Mouse (Mus musculus) bone marrow macrophage, adult 2 months (primary cell): ENCODE results near the gene Sez6. TPM values are rescaled to one million over a fixed set of nuclear protein-coding genes. Genes with fewer than 3 reads are reported as not detected.

Experiments used
- H3K27ac ChIP-seq: 2 replicates; pipeline ENCODE4 v1.5.1; 2012; ENCODE audit warnings: low read depth, low read length; ENCODE audit not compliant: insufficient read depth
- H3K4me1 ChIP-seq: 2 replicates; pipeline ENCODE4 v1.6.1; 2012; ENCODE audit warnings: low read length; ENCODE audit not compliant: control insufficient read depth, insufficient read depth
- H3K4me3 ChIP-seq: 2 replicates; pipeline ENCODE4 v1.5.1; 2012; ENCODE audit warnings: mild to moderate bottlenecking, low read length, moderate library complexity; ENCODE audit not compliant: insufficient read depth
- CTCF ChIP-seq: IDR thresholded peaks from 2 replicates; pipeline ENCODE4 v1.5.1; 2012; ENCODE audit warnings: low read depth, mild to moderate bottlenecking, low read length, moderate library complexity
- POLR2A ChIP-seq: IDR thresholded peaks from 2 replicates; pipeline ENCODE4 v1.6.1; 2012; ENCODE audit warnings: mild to moderate bottlenecking, low read depth, low read length, borderline replicate concordance
- polyA plus RNA-seq: library from polyadenylated mRNA; stranded (reverse); fragments of >200 nt; gene quantifications from 2 replicates; pipeline ENCODE4 v1.2.4, GENCODE M21; 2012; ENCODE audit not compliant: missing spikeins, insufficient read depth, insufficient read length

The Sez6 gene
- polyA plus RNA-seq, 1 experiment: 0.24 TPM

DNA sequence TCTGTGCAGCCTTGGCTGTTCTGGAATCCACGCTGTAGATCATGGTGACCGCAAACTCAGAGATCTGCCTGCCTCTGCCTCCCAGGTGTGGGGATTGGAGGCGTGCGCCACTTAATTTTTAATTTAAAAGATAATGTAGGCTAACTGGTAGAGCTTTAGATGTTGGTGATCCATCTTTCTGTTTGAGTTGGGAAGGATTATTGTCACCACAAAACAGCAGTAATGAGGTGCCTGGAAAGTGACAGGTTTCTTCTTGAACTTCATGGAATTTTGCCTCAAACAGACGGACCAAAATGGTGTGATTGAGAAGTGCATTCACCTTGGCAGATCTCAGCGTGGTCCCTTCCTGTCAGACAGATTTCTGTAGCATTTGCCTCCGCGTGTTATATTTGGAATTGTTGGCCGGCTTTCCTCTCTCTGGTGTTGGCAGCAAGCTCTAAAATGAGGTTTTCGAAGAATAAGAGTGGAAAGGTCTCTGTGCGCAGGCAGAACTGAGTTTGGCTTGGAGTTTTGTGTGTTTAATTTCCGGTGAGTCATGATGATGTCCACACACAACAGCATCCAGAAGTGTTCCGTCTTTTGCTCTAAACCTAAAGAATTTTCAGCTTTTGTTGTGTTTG lies 58.6 kb downstream of the Sez6 start:
- 0 out of 2 replicates have a peak overlapping the region, but pooled peaks have one; percentile 19 for H3K27ac ChIP-seq
- no peak for TF ChIP-seq POLR2A
- TF ChIP-seq CTCF: no peak
- H3K4me3 ChIP-seq: no peak overlapping the region
- H3K4me1 ChIP-seq: peaks cover 21% of the 10 kb centered on the region

- Histone ChIP-seq H3K4me3 (no peak overlapping the region), H3K27ac (no peak overlapping the region), H3K4me1 (no peaks in the 10 kb centered on the region)
- TF ChIP-seq POLR2A (no peak), CTCF (no peak)
These were observed 65.0 kb downstream of the Sez6 start for GRCm38 (mm10) chr11:77995556-77995955.

GRCm38 (mm10) chr11:78006446-78006845 lies 75.8 kb downstream of the Sez6 start:
- no peak overlapping the region for H3K4me3 ChIP-seq
- H3K4me1 ChIP-seq: no peaks in the 10 kb centered on the region
- no peak overlapping the region for H3K27ac ChIP-seq
- no peak for TF ChIP-seq POLR2A
- no peak for TF ChIP-seq CTCF

GRCm38 (mm10) chr11:78019676-78020075 lies 89.1 kb downstream of the Sez6 start:
- no peak overlapping the region for H3K27ac ChIP-seq
- TF ChIP-seq POLR2A (no peak), CTCF (no peak)
- no peak overlapping the region for H3K4me3 ChIP-seq
- no peaks in the 10 kb centered on the region for H3K4me1 ChIP-seq

- no peak overlapping the region for H3K4me3 ChIP-seq
- no peak overlapping the region for H3K27ac ChIP-seq
- peaks cover 7% of the 10 kb centered on the region for H3K4me1 ChIP-seq
- TF ChIP-seq POLR2A (no peak), CTCF (peak; percentile 19; the same call in 1 of the 2 replicates)
These were observed 93.0 kb downstream of the Sez6 start for GRCm38 (mm10) chr11:78023607-78024006.

Other genes starting within 250 kb of the Sez6 start
- gene Nufip2, start 244.6 kb upstream of the Sez6 start, polyA plus RNA-seq: 40.8 and 50.4 TPM in 2 replicates
- not detected in 2 replicates for gene Cryba1, start 205.5 kb upstream of the Sez6 start, polyA plus RNA-seq
- gene Myo18a, start 167.6 kb upstream of the Sez6 start, polyA plus RNA-seq: 41.3 and 45.3 TPM in 2 replicates
- gene Gm10277, start 143.1 kb upstream of the Sez6 start, polyA plus RNA-seq: not detected in 2 replicates
- not detected in 2 replicates for gene Pipox, start 36.7 kb upstream of the Sez6 start, polyA plus RNA-seq
- gene Phf12, start 52.0 kb downstream of the Sez6 start, polyA plus RNA-seq: 42.5 and 47.8 TPM in 2 replicates
- 2.8 and 3.5 TPM in 2 replicates for gene Dhrs13, start 101.5 kb downstream of the Sez6 start, polyA plus RNA-seq
- 59.0 and 64.0 TPM in 2 replicates for gene Flot2, start 107.1 kb downstream of the Sez6 start, polyA plus RNA-seq
- 18.4 and 19.5 TPM in 2 replicates for gene Eral1, start 149.6 kb downstream of the Sez6 start, polyA plus RNA-seq
- gene Fam222b, start 163.9 kb downstream of the Sez6 start, polyA plus RNA-seq: 9.7 and 11.4 TPM in 2 replicates
- gene Traf4, start 234.8 kb downstream of the Sez6 start, polyA plus RNA-seq: 0.68 TPM in 1 of 2 replicates, not detected in the other
- 4.8 and 5.2 TPM in 2 replicates for gene Nek8, start 245.9 kb downstream of the Sez6 start, polyA plus RNA-seq
- 2.2 and 2.5 TPM in 2 replicates for gene Tlcd1, start 245.9 kb downstream of the Sez6 start, polyA plus RNA-seq